Mouse (Mus musculus): ENCODE measurements around the gene Ero1lb.

Ero1lb gene

DNA sequence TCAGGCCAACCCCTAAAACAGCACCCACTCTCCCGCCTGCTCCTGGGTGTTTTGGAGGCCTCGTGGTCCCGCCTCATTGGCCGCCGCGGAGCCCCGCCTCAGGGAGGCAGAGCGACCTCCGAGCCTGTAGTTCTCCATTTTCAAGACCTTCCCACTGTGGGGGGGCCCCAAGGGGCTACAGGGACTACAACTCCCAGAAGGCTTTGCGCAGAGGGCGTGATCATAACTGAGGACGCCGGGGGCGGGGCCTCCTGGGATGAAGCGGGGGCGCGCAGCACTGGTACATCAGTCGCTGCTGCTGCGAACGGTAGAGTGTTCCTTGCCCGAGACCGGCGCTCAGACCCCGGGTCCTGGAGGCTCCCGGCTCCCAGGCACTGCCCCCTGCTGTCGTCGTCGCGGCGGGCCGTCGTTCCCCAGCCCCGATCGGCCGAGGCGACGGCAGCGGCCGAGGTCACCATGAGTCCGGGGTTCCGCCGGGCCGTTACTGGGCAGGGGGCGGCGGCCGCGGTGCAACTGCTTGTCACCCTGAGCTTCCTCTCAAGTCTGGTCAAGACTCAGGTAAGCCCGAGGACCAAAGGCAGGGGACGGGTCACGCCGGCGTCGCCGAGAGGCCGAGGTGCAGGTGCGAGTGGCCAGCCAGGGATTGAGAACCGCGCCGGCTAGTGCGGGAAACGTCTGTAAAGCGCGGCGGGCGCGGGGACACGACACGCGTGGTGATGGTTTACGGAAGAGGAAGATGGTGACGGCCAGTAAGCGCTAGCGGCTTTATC, at the start of gene Ero1lb:
Ero1lb (plus strand) TSS at position 254 of the 770 bp plus-strand sequence.
- DNase-seq (ENCODE audit: low read depth) = peak; percentile 97

DNA sequence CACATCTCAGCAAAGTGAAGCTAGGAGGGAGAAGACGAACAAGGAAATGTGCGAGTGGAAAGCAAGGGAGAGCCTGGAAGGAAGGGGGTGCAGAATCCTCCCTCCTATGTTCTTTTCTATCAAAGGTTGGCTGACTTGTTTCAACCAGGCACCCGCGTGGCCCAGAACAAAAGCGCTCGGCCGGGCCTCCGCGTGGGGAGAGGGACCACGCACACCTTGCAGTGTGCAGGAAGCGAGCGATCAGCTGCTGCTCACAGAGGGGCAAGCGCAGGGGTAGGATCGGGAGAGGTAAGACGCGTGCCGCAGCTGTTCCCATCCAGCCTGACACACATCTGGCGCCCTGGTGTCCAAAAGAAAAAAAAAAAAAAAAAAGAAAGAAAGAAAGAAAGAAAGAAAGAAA, 46.3 kb upstream of the Ero1lb start:
- no peak for DNase-seq (ENCODE audit: low read depth)

DNA sequence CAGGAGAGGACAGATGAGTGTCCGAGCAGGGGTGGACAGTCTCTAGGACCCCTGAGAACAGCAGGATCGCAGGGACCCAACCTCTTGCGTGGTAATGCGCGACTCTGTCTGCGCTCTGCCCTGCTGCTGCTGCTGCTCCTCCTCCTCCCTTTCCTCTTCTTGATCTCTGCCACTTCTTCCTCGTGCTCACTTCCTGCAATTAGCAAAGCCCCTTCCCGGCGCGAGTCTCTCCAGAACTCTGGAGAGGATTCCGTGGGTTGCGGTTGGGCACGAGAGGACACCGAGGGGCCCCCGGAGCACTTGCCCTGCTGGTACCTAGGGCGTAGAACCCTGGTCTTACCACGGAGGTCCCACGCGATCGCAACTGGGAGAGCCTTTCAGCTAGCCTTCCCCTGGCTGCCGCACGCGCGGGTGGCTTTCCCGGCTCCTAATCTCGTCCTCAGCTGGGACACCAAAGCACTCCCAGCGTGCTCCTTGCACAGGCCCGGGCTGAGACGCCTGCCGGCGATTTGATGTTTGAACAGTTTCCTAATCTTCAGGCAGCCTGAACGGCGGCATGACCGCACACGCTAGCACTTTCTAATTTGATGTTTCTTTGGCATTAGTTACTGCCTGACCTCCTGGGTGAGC, 45.6 kb upstream of the Ero1lb start, which contains the start of gene Edaradd:
Edaradd (minus strand) TSS at position 484 of the 630 bp plus-strand sequence.
- peak; percentile 39 for DNase-seq (ENCODE audit: low read depth)

DNA sequence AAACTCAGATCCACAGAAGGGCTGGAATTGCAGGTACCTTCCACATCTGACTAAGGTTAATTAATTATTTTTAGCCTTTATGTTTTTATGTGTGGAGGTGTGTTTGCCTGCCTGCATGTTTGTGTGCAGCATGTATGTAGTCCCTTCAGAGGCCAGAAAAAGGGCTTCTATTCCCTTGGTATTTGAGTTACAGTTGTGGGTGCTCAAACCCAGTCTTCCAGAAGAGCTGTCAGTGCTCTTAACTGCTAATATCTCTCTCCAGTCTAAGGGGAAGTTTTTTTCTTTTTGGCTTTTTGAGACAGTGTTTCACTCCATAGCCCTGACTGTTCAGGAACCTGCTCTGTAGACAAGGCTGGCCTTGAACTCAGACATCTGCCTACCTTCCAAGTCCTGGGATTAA, 43.3 kb upstream of the Ero1lb start:
- DNase-seq (ENCODE audit: low read depth) = no peak

DNA sequence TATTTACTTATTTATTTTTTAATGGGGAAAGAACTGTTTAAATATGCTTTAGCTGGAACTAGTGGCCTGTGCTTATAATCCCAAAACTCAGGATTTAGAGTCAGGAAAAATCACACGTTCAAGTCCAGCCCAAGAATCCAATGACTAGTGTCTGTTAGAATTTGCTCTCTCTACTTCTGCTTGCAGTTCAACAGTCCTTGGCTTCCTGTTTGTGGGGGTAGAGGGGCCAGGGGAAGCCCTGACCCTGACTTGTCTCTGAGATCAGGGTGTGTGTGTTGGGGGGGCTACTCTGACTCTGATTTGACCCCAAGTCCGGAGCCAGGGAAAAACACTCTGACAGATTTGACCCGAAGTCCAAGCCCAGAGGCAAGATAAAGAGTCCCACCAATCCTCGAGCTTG, 40.0 kb upstream of the Ero1lb start:
- DNase-seq (ENCODE audit: low read depth) = no peak

DNA sequence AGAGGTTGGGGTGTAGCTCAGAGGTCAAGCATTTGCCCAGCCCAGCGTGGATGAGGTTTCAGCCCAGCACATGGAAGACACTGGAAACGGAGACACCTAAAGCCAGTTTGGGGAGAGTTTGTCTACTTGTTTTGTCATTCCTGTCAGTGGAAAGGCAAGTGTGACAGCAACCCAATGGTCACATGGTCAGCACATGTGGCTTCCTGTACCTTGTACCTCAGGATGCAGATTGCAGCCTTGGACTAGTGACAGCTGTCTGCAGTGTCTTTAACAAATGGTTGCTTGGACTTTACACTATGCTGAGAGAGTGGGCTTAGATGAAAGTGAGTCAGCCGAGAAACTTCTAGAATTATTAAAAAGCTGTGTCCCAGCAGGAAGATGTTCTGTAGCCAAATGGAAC, 31.0 kb upstream of the Ero1lb start:
- no peak for DNase-seq (ENCODE audit: low read depth)

DNA sequence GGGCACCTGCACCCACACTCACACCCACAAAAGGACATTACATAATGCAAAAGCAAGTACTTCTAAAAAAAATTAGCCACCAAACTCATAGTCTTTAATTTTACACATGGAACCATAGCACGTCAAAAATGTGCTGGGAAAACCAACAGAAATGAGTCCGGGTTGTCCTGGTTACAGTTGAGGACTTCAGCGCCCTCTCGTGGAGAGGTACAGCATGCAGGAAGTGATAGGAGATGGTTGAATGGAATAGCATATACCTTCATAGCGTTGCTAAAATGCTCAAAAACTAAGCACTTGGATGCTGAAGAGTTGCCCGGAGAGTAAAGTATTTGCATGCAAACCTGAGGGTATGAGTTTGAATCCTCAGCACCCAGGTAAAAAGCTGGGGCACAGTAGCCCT, 27.7 kb upstream of the Ero1lb start:
- DNase-seq (ENCODE audit: low read depth) = no peak

DNA sequence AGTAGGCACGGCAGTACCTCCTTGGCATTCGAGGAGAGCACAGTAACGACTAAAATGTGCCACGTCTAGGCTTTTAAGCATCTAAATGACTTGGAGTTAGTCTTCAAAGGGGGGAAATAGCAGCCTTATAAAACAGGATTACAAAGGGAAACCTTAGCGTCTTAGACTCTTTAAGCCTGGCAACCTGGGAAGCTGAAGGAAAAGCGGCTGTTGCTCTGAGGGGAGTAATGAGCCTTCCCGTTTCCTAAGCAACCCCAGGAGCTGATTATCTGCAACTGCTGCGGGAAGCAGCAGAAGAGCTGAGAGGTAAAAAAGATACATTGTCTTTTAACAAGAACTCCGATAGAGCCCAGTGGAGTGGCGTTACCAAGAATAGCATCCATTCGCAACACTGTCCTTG, 26.0 kb upstream of the Ero1lb start:
- no peak for DNase-seq (ENCODE audit: low read depth)

DNA sequence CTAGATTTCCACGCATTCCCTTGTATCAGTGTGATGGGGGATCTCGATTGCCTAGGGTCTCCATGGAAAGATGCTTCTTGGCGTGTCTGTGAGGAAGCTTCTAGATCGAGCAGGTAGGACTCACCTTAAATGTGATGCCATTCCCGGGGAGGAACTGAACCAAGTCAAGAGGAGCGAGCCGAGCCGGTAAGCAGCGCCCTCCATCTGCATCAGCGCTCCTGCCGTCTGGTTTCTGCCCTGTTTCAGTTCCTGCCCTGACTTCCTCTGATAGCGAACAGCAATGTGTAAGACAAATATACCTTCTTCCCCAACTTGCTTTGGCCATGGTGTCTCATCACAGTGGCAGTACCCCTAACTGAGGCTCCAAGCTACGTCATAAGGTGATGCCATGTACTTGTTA, 25.6 kb upstream of the Ero1lb start:
- no peak for DNase-seq (ENCODE audit: low read depth)

DNA sequence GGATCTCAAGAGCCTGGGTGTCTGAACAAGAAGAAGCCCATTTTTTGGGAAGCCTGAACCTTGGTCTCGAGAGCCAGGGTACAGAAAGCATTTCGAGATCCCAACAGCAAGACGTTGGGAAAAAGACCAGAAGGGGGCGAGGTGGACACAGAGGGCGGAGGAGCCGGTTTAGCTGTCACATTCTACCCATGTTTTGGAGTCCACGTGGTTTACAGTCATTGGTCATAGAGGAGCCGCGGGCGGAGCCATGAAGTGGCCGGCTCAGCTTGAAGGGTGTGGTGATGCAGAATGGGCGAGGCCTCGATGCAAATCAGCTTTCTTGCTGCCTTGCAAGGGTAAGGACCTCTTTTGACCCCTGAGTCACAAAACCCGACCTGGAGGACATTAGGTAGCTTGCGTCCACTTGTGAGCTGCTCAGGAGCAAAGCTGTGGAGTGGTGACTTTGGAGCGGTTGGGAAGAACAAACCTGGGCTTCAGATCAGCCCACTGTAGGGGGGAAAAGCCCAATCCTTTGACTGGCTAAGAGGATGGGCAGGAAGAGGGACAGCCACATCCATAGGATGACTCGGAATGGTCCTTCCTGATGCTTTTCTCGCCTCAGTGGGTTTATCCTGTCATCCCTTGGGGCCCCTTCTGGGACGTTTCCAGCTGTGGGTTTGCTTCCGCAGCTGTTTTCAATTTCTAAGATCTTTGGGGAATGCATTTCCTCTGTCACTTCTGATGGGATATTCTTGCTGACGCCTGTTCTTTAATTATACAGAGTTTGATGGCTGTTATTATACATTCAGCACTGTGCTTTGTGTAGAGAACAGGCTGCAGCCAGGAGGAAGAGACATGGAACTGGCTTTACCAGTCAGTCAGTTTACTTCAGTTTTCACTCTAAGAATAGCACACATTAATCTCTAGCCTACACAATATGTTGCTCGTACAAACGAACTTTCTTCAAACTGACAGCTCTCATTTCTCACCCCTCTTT, 23.4 kb upstream of the Ero1lb start:
- DNase-seq (ENCODE audit: low read depth) = peak; percentile 64

DNA sequence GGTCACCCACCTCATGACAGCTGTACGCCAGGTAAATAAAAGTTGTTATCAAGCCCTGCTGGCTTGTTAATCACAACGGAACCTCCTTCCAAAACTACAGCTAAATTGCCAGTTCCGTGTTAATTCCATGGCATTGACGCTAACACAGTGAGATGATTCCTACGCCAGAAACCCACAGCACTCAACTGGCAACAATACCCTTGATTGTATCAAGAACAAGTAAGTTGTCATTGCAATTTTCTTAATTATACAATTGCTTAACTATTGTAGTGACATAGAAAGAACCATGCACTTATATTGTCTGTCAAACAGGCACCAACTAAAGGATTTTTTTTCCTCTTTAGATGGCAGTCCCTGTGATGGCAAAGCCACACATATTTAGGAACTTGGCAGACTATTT, 22.4 kb upstream of the Ero1lb start:
- DNase-seq (ENCODE audit: low read depth) = no peak

DNA sequence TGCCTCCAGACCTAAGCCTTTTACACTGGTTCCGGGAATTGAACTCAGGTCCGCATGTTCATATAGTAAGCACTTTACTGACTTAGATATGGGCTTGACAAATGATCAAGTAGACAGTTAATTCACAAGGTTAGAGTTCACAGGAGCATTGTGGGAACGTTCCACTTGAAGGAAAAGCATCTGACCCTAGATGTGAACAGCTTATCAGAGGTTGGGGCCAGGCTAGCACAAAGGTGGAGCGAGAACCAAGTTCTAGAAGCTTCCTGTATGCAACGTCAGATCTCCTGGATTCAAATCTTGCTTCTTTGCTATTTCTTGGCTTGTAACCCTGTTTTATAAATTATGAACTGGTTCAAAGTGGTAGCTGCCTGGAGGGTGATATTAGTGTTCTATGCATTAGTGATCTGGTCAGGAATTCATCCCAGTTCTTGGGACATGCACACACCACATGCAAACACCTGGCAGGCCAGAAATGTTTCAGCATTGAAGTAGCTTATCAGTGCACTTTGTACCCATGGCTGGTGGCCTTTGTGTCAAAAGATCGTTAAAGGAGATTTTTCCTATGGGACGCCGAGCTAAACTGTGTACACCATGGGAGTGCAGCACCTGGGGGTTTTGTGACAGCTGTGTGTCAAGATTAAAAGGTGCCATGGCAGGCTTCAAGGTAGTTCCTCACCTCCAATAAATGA, 21.6 kb upstream of the Ero1lb start:
- no peak for DNase-seq (ENCODE audit: low read depth)

DNA sequence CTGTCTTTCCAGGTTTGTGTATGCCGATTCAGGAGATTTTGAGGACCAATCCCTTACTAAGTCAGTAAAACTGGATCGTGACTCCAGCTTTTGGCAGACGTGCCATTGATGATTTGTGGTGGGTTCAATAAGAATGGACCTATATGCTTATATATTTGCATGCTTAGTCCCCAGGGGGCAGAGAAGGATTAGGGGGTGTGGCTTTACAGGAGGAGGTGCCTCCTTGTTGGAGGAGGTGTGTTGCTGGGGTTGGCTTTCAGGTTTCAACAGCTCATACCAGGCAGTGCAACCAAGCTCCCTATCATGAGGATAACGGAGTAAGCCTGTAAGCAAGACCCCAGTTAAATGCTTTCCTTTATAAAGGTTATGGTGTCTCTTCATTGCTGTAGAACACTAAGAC, 11.5 kb upstream of the Ero1lb start:
- no peak for DNase-seq (ENCODE audit: low read depth)

DNA sequence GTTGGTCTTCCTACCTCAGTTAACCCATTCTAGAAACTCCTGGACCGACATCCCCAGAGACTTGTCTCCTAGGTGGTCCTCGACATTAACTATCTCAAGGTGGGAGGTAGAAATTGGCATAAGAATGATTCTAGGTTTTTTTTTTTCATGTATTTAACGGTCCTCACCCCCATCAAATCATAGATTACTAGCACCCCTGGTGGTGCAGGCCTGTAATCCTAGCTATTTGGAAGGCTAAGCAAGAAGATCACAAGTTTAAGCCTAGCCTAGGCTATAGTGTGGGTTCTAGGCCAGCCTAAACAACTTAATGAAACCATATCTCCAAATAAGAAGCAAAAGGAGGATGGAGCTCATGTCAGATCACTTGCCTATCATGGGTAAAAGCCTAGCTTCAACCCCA, 6.6 kb upstream of the Ero1lb start:
- DNase-seq (ENCODE audit: low read depth) = no peak

DNA sequence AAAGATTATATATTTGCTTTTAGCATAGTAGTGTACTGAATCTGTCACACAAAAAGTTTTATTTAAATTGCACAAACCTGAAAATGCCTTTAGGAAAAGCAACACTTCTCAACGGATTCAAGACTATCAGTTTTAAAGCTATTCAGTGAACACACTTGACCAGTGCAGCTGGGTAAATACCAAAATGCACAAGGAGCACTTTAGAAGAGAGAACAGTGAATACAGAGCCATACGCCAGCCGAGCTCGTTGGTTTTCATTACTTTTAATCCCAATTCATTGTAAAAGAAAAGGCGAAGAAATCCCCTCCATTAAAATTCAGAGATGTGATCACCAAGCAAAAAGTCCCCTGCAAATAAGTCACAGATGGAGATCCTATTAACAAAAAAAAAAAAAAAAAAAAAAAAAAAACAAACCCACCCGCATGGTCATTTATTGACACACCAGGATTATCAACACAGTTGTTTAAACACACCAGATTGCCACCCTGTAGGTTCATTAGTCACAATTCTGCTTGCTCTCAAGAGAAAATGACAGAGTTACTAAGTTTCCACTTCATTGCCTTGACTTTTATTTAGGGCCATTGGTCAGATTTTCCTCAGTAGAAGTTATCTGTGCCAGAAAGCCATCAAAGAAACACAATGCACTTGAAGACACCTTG, 6.1 kb upstream of the Ero1lb start:
- no peak for DNase-seq (ENCODE audit: low read depth)

DNA sequence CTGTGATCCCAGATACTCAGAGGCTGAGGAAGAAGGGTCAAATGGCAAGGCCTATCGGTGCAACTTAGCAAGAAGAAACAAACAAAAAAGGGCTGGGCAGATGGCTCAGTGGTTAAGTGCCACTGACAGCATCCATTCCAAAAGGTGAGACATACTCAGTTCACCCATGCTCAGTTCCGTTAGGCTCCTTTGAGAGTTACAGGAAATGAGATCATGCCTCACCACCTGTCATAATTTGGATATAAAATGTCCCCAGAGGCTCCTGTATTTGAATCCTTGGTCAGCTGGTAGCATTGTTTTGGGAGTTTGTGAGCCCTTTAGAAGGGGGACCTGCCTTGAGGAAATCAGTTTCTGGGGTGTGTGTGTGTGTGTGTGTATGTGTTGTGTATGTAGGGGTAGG, 3.9 kb upstream of the Ero1lb start:
- DNase-seq (ENCODE audit: low read depth) = no peak

DNA sequence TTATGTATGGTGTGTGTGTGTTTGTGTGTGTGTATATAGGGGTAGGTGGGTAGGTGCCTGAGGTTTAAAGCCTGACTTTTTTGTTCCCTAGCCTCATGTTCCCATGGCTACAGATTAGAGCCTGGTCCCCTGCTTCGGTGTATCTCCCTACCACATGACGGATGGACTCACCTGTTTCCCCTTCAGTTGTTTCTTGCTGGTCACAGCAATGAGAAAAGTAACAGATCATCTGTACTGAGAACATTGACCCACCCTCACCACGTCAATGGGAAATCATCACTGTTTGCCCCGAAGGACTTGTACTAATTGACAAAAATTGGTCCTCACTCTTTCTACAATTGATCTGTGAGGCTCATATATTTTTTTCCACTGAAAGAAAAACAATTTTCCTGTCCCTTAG, 3.4 kb upstream of the Ero1lb start:
- no peak for DNase-seq (ENCODE audit: low read depth)

DNA sequence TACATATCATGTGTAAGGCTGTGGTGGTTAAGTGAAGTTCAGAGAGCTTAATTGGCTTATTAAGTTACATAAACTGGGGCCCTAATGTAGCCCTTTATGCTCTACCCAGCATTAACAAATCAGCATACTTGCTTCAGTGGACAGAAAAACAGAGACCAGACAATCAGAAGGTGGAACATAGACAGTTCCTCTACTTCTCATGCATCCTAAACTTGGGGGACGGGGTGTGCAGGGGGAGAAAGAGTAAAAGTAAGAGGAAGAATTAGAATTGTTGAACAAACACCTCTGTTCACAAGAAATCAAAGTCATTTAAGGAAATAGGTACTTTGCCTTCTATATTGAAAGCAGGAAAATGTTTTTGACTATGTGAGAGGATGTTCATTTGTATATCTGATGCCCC, 2.3 kb downstream of the Ero1lb start:
- DNase-seq (ENCODE audit: low read depth) = no peak

DNA sequence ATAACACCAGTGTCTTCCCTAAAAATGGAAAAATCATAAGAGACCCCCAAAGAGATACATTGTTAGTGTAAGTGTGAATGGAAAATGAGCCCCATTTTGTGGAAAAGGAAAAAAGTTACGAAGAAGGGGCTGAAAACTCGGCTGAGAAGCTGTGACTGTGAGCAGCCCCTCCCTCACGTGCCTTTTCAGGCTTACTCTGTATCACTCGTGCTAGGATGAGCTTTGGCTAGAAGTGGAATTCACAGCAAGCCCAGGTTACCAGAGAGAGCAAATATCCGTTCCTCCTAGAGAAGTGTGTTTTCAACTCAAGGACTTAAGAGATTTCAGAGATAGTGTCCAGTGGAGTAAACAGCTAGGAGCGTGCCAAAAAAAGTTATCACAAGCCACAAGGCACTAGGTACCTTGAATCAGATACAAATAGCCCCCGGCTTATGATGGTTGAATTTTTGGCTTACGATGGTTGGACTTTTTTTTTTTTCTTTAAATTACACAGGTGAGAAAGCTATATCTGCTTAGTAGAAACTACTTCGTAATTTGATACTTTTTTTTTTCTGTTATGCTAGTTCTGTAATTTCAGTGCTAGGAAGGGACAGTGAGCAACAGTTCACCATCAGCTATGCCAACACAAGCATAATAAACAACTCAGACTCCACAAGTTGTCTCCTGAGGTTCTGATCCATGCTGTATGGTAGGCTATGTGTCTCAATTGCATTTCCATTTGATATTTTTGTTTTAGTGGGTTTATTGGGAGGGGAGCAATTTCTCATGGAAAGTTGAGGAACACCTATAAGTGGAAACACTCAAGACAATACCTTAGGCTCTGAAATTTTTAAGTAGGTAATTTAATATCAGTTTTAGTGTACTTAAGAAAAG, 3.2 kb downstream of the Ero1lb start:
- no peak for DNase-seq (ENCODE audit: low read depth)

DNA sequence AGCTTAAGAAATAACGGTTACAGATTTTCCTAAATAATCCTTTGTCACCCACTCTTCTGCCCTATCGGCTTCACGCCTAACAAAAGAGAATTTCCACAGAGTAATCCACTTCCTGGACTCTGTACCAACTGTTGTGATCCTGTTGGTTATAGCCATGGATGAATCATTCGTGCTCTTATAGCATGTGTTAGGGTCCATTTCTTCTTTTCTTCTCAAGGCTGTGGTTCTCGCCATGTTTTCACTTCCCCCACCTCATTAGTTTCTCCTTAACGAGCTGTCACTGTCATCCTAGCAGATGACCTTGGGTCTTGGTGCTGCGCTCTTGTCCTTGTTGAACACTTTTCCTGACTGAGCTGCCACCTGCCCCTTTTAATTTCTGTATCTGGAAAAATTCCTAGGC, 4.1 kb downstream of the Ero1lb start:
- peak; percentile 12 for DNase-seq (ENCODE audit: low read depth)

All from c-Kit-positive CD71-negative TER-119-negative erythroid progenitor cells, embryonic 14.5 days (primary cell).